Mouse (Mus musculus) forebrain, embryonic 13.5 days (tissue): Measurements from ENCODE around the gene Brat1. TPM values are rescaled to one million over a fixed set of nuclear protein-coding genes. Genes with fewer than 3 reads are reported as not detected.
"Not testable (repeated sequence)": the region's sequence is repeated elsewhere in the genome, so short reads cannot be mapped to it uniquely, and the experiment has no call there.

ENCODE experiments used
- ATAC-seq: fragments of 200-750 bp; cut with Nextera tagmentation; 2 replicates; pipeline ENCODE4 v1.8.0; 2017
- H3K27ac ChIP-seq: fragments of 300-500 bp; sonication (generic); 2 replicates; pipeline ENCODE4 v1.5.1; 2015; ENCODE audit warnings: inconsistent platforms, mild to moderate bottlenecking, moderate library complexity
- H3K27me3 ChIP-seq: fragments of 300-500 bp; sonication (generic); 2 replicates; pipeline ENCODE4 v1.6.1; 2015; ENCODE audit warnings: mild to moderate bottlenecking, inconsistent platforms
- H3K36me3 ChIP-seq: fragments of 300-500 bp; sonication (generic); 2 replicates; pipeline ENCODE4 v1.6.1; 2015; ENCODE audit warnings: mild to moderate bottlenecking, inconsistent platforms; ENCODE audit not compliant: poor library complexity, severe bottlenecking
- H3K4me1 ChIP-seq: fragments of 300-500 bp; sonication (generic); 2 replicates; pipeline ENCODE4 v1.6.1; 2015; ENCODE audit warnings: inconsistent platforms
- H3K4me2 ChIP-seq: fragments of 300-500 bp; sonication (generic); 2 replicates; pipeline ENCODE4 v1.6.1; 2015; ENCODE audit warnings: inconsistent platforms, mild to moderate bottlenecking, moderate library complexity
- H3K4me3 ChIP-seq: fragments of 300-500 bp; sonication (generic); 2 replicates; pipeline ENCODE4 v1.5.1; 2015; ENCODE audit warnings: mild to moderate bottlenecking, inconsistent platforms
- H3K9ac ChIP-seq: fragments of 300-500 bp; sonication (generic); 2 replicates; pipeline ENCODE4 v1.6.1; 2015; ENCODE audit warnings: mild to moderate bottlenecking, inconsistent platforms
- H3K9me3 ChIP-seq: fragments of 300-500 bp; sonication (generic); replicated peaks from 2 replicates; pipeline ENCODE4 v1.6.1; 2016; ENCODE audit warnings: inconsistent platforms
- WGBS: fragments of 180-500 bp; shearing (Covaris S2); methylation state at CpG from one replicate; pipeline ENCODE4 v1.1.7; 2015; 5-methylcytosine and 5-hydroxymethylcytosine counted together
- polyA plus RNA-seq: library from polyadenylated mRNA; unstranded; fragments of >200 nt; fragmentation: Nextera tagmentation; extraction: Ambion mirVana; gene quantifications from 2 replicates; pipeline ENCODE4 v1.2.1, GENCODE M21; 2015

Brat1 gene
- 21.2 and 25.1 TPM in 2 replicates for polyA plus RNA-seq

DNA sequence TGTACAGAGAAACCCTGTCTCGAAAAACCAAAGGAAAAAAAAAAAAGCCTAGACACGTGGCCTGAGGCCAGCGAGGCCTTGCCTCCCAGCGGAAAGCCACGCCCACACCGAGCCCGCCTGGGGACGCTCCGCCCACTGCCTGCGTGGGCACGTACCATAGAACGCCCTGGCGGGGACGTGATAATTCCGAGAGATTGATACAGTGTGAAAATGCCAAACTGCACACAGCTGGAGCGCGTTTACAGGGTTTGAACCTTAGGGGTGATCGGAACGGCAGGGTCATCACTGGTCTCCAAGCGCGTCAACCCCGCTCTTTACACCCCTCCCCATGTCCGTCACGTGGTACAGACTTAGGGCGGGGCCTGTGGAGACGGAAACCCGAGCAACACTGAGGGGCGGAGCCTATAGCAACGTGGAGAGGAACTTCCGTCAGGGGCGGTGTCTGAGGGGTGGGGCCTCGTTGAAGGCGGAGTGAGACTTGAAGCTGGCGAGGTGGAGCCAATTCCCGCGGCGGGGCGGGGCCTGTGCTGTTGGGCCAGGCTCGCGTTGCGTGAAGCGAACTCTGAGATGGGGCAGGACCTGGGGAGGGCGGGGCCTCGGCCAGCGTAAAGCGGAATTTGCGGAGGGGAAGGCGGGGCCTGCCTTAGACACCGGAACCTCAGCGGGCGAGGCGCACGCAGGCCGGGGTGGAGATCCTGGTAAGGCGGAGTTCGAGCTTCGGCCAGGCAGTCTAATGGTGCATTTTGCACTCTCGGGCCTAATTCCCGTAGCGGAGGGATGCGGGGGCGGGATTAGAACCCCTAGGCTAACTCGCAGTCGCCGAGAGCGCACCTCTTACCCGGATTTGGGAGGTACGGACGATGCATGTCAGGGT is at the start of gene Brat1:
Brat1 (plus strand) TSS at position 634 of the 874 bp plus-strand sequence.
- under 1% methylated on average over 61 of the region's 69 CpGs for WGBS
- H3K4me3 ChIP-seq: peak within 1 kb of the TSS; percentile 67
- peak within 1 kb of the TSS; percentile 86 for H3K4me2 ChIP-seq
- peak within 1 kb of the TSS; percentile 81 for H3K27ac ChIP-seq
- peak; percentile 95 for ATAC-seq
- H3K9ac ChIP-seq: peak within 1 kb of the TSS; percentile 83
- H3K9me3 ChIP-seq: no peaks in the 10 kb centered on the region
- peaks cover 48% of the 10 kb centered on the region for H3K4me1 ChIP-seq
- peaks cover 15% of the 10 kb centered on the region; the same call in 1 of the 2 replicates for H3K36me3 ChIP-seq
- H3K27me3 ChIP-seq: no peaks in the 10 kb centered on the region

DNA sequence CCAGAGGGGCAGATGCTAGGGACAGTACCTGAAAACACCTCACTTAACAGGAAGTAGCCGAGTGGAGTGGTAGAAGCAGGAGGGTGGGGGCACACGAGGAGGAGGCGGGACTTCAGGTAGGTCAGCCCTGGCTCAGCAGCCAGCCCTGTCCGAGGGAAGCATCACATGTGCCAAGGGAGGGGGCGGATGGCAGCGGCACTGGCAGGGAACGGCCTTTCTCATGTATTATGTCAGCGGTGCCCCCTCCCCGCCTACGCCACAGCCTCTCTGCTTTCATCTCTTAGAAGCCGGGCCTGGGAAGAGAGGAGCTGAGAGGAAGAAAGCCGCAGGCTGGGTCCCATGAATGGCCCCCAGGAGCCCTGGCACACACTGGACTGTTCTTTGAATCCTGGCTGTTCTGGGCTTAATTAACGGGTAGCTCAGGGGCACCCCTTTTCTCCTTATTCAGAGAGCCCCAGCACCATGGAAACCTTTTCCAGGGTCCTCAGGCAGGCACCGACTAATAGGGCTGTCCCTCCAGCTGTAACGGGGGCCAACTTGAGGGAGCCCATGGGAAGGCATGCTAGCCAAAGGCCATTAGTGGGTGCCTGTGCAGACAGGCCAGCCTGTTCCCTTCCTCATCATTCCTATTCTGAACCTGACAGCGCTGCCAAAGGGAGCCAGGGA is 45.1 kb upstream of the Brat1 start:
- Histone ChIP-seq H3K4me2 (peak overlapping the region; percentile 4; the same call in 1 of the 2 replicates), H3K9ac (peak overlapping the region; percentile 18; the same call in 1 of the 2 replicates), H3K4me3 (no peak overlapping the region; the same call in 1 of the 2 replicates), H3K9me3 (no peaks in the 10 kb centered on the region), H3K4me1 (peaks cover 71% of the 10 kb centered on the region), H3K27ac (peak overlapping the region; percentile 94), H3K36me3 (peaks cover 5% of the 10 kb centered on the region; the same call in 1 of the 2 replicates), H3K27me3 (no peaks in the 10 kb centered on the region)
- peak; percentile 91 for ATAC-seq
- 6% methylated on average over 16 of the region's 16 CpGs for WGBS

GRCm38 (mm10) chr5:140660398-140660797 is 44.4 kb upstream of the Brat1 start:
- H3K4me2 ChIP-seq: peak overlapping the region; percentile 5; the same call in 1 of the 2 replicates
- H3K4me1 ChIP-seq: peaks cover 71% of the 10 kb centered on the region
- ATAC-seq: peak; percentile 11
- H3K9me3 ChIP-seq: no peaks in the 10 kb centered on the region
- H3K27ac ChIP-seq: peak overlapping the region; percentile 94
- H3K27me3 ChIP-seq: no peaks in the 10 kb centered on the region
- H3K9ac ChIP-seq: peak overlapping the region; percentile 18; the same call in 1 of the 2 replicates
- H3K36me3 ChIP-seq: peaks cover 11% of the 10 kb centered on the region; the same call in 1 of the 2 replicates
- H3K4me3 ChIP-seq: no peak overlapping the region
- 27% methylated on average over 1 of the region's 1 CpGs for WGBS

- Histone ChIP-seq H3K4me3 (no peak overlapping the region), H3K36me3 (peaks cover 12% of the 10 kb centered on the region), H3K9ac (peak overlapping the region; percentile 45), H3K27ac (peak overlapping the region; percentile 94), H3K27me3 (no peaks in the 10 kb centered on the region), H3K9me3 (no peaks in the 10 kb centered on the region), H3K4me1 (peaks cover 71% of the 10 kb centered on the region), H3K4me2 (no peak overlapping the region)
- no peak for ATAC-seq
- 62% methylated on average over 8 of the region's 8 CpGs for WGBS
Measured at GRCm38 (mm10) chr5:140661427-140661826, 43.4 kb upstream of the Brat1 start.

DNA sequence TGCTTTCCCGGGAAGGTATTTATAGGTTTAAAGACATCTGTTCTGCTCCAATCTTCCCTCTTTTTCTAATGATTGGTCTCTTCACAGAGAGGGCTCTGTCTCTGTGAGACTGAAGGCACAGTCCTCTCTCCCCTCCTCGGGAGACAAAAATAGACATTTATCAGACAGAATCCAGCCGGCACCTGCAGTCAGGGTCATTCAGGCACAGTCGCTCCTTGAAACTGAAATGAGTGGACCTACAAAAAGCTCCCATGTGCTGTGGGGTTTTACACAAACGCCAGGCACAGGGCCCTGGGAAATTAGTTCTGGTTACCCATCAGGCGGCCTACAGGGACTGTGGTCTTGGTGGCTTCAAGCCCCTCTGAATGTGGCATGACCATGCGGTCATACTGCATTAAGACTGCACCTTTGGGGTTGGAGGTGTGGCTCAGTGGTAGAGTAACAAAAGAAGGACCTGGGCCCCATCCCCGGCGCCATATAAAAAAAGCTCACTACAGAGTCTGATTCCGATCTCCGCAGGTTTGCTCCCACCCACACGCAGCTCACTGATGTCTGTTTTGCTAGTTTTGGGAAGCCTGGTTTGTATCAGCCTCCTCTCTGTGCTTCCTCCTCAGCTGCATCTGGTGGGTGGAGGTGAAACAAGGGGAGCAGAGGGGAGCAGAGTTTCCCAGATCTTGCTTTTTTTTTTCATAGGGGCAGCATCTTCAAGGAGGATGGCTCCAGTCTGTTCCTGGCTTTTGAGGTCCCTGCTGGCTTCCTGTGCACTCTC is 42.8 kb upstream of the Brat1 start:
- Histone ChIP-seq H3K36me3 (peaks cover 12% of the 10 kb centered on the region), H3K27ac (peak overlapping the region; percentile 94), H3K4me2 (no peak overlapping the region), H3K9me3 (no peaks in the 10 kb centered on the region), H3K4me1 (peaks cover 71% of the 10 kb centered on the region), H3K4me3 (no peak overlapping the region), H3K27me3 (no peaks in the 10 kb centered on the region), H3K9ac (peak overlapping the region; percentile 45)
- WGBS: 53% methylated on average over 12 of the region's 12 CpGs
- ATAC-seq: no peak

GRCm38 (mm10) chr5:140662741-140663592 is 41.8 kb upstream of the Brat1 start:
- H3K9me3 ChIP-seq: no peaks in the 10 kb centered on the region
- H3K27me3 ChIP-seq: no peaks in the 10 kb centered on the region
- no peak overlapping the region for H3K4me3 ChIP-seq
- H3K4me1 ChIP-seq: peaks cover 67% of the 10 kb centered on the region
- WGBS: 68% methylated on average over 17 of the region's 17 CpGs
- no peak overlapping the region for H3K4me2 ChIP-seq
- H3K27ac ChIP-seq: peak overlapping the region; percentile 94
- H3K36me3 ChIP-seq: peaks cover 16% of the 10 kb centered on the region
- H3K9ac ChIP-seq: peak overlapping the region; percentile 27; the same call in 1 of the 2 replicates
- ATAC-seq: no peak

DNA sequence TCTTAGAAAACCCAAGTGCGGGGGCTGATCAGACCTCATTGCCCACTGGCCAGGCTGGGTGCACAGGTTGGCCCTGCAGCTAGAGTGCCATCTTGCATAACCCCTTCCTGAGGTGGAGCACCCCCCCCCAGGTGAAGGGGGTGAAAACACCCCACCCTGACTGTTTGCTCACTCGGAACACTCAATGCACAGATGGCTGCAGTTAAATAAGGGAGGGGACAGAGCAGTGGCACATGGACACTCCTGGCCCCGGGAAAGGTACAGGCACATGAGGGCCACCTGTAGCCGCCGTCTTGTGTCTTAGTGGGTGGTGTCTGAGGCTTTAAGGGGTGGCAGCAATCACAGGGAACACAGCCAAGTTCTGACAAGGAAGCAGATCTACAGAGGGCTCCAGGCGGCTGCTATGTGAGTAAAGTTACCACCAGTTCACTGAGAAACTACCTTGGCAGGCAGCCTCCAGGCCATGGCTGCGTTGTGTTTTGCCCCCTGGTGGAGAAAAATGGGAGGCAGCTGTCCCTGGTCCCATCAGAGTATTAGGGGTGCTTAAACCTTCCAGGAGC is 41.1 kb upstream of the Brat1 start:
- peak overlapping the region; percentile 12; the same call in 1 of the 2 replicates for H3K9ac ChIP-seq
- 52% methylated on average over 7 of the region's 7 CpGs for WGBS
- H3K36me3 ChIP-seq: peaks cover 24% of the 10 kb centered on the region
- no peak overlapping the region for H3K4me3 ChIP-seq
- ATAC-seq: no peak
- peaks cover 59% of the 10 kb centered on the region for H3K4me1 ChIP-seq
- H3K9me3 ChIP-seq: no peaks in the 10 kb centered on the region; the same call in 1 of the 2 replicates
- H3K4me2 ChIP-seq: no peak overlapping the region
- H3K27ac ChIP-seq: peak overlapping the region; percentile 33
- no peaks in the 10 kb centered on the region for H3K27me3 ChIP-seq

- 90% methylated on average over 6 of the region's 6 CpGs for WGBS
- Histone ChIP-seq H3K9me3 (no peaks in the 10 kb centered on the region; the same call in 1 of the 2 replicates), H3K4me1 (no peaks in the 10 kb centered on the region; the same call in 1 of the 2 replicates), H3K4me2 (no peak overlapping the region), H3K27ac (no peak overlapping the region), H3K36me3 (peaks cover 74% of the 10 kb centered on the region), H3K27me3 (no peaks in the 10 kb centered on the region), H3K4me3 (no peak overlapping the region), H3K9ac (no peak overlapping the region)
- no peak for ATAC-seq
Measured at GRCm38 (mm10) chr5:140672115-140672514, 32.7 kb upstream of the Brat1 start.

DNA sequence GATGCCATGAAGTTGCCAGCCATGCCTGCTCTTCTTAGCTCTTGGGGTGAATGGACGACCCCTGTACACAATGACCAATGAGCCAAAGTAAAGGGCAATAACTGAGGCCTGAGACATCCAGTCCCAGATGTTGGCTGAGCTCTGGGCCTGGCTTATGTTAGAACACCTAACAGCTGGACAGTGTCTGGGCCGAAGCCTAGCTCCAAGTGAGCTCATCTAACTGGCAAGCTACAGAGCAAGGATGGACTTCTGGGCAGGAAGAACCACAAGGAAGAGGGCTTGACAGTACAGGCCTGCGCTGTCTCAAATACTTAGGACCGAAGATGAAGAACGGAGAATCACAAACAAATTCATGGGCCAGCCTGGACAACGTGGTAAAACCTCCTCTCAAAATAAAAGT is 32.2 kb upstream of the Brat1 start:
- not testable (repeated sequence) for H3K4me2 ChIP-seq, ATAC-seq, H3K4me3 ChIP-seq, H3K27ac ChIP-seq, H3K4me1 ChIP-seq, H3K9me3 ChIP-seq, H3K27me3 ChIP-seq, H3K9ac ChIP-seq
- peaks cover 78% of the 10 kb centered on the region for H3K36me3 ChIP-seq
- WGBS: 88% methylated on average over 6 of the region's 6 CpGs

DNA sequence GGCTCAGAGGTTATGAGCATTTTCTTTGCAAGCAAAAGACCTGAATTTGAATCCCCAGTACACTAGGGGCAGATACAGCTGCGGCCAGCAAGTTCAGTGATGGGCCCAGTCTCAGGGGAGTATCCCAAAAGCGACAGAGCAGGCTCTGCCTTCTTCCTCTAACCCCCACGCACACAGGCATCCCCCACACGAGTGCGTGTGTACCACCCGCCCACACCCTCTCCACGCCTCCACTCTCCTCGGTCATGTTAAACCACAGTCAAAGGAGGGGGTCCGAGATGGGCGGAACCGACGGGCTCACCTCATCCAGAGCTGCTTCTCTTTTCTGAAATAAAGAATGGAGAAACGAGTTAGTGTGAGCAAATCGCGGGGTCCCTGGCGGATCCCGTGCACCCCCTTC is 30.8 kb upstream of the Brat1 start:
- 87% methylated on average over 17 of the region's 17 CpGs for WGBS
- ATAC-seq: no peak
- H3K9me3 ChIP-seq: no peaks in the 10 kb centered on the region
- no peak overlapping the region for H3K27ac ChIP-seq
- H3K4me2 ChIP-seq: no peak overlapping the region
- peaks cover 77% of the 10 kb centered on the region for H3K36me3 ChIP-seq
- H3K4me3 ChIP-seq: no peak overlapping the region
- no peaks in the 10 kb centered on the region; the same call in 1 of the 2 replicates for H3K4me1 ChIP-seq
- H3K9ac ChIP-seq: no peak overlapping the region
- no peaks in the 10 kb centered on the region for H3K27me3 ChIP-seq
